Mouse (Mus musculus) olfactory bulb, adult 2 months (tissue): ENCODE measurements around the gene Hmgb1.

ENCODE experiments used
- CTCF ChIP-seq: fragments of 200-500 bp; IDR thresholded peaks from 2 replicates; pipeline ENCODE4 v1.5.1; 2012; ENCODE audit warnings: low read depth, mild to moderate bottlenecking, low read length, moderate library complexity; ENCODE audit not compliant: insufficient read depth
- POLR2A ChIP-seq: fragments of 200-500 bp; IDR thresholded peaks from 2 replicates; pipeline ENCODE4 v1.6.1; 2012; ENCODE audit warnings: mild to moderate bottlenecking, low read depth, low read length, moderate library complexity; ENCODE audit not compliant: insufficient read depth

GRCm38 (mm10) chr5:149184844-149185186, 526 bp upstream of the Hmgb1 start:
- no peak for TF ChIP-seq CTCF
- no peak for TF ChIP-seq POLR2A
